Mouse (Mus musculus): ENCODE data around the gene Hopx. TPM values are rescaled to one million over a fixed set of nuclear protein-coding genes. Genes with fewer than 3 reads are reported as not detected.

Hopx gene
- total RNA-seq, 1 experiment from 2014 or later: 1.2 TPM

- no peak for ATAC-seq (replicated peaks; ENCODE audit: low read depth, poor library complexity, severe bottlenecking)
Observed at GRCm38 (mm10) chr5:77075951-77076350, 39.0 kb downstream of the Hopx start.

- ATAC-seq (replicated peaks; ENCODE audit: low read depth, poor library complexity, severe bottlenecking): no peak
Observed at GRCm38 (mm10) chr5:77074914-77075313, 40.0 kb downstream of the Hopx start.

GRCm38 (mm10) chr5:77073794-77074193, 41.1 kb downstream of the Hopx start:
- ATAC-seq (replicated peaks; ENCODE audit: low read depth, poor library complexity, severe bottlenecking): no peak

- ATAC-seq (replicated peaks; ENCODE audit: low read depth, poor library complexity, severe bottlenecking): no peak
Observed at GRCm38 (mm10) chr5:77071626-77072025, 43.3 kb downstream of the Hopx start.

GRCm38 (mm10) chr5:77070987-77071386, 43.9 kb downstream of the Hopx start:
- ATAC-seq (replicated peaks; ENCODE audit: low read depth, poor library complexity, severe bottlenecking): no peak

GRCm38 (mm10) chr5:77067321-77067720, 47.6 kb downstream of the Hopx start:
- no peak for ATAC-seq (replicated peaks; ENCODE audit: low read depth, poor library complexity, severe bottlenecking)

GRCm38 (mm10) chr5:77061372-77062038, 53.4 kb downstream of the Hopx start:
- peak; percentile 95 for ATAC-seq (replicated peaks; ENCODE audit: low read depth, poor library complexity, severe bottlenecking)

- no peak for ATAC-seq (replicated peaks; ENCODE audit: low read depth, poor library complexity, severe bottlenecking)
Observed at GRCm38 (mm10) chr5:77060363-77060762, 54.6 kb downstream of the Hopx start.

- no peak for ATAC-seq (replicated peaks; ENCODE audit: low read depth, poor library complexity, severe bottlenecking)
Observed at GRCm38 (mm10) chr5:77056881-77057440, 58.0 kb downstream of the Hopx start.

- no peak for ATAC-seq (replicated peaks; ENCODE audit: low read depth, poor library complexity, severe bottlenecking)
Observed at GRCm38 (mm10) chr5:77052616-77053015, 62.3 kb downstream of the Hopx start.

GRCm38 (mm10) chr5:77044362-77044761, 70.6 kb downstream of the Hopx start:
- ATAC-seq (replicated peaks; ENCODE audit: low read depth, poor library complexity, severe bottlenecking): peak; percentile 32; the same call in 1 of the 2 replicates

GRCm38 (mm10) chr5:77039391-77039790, 75.5 kb downstream of the Hopx start:
- ATAC-seq (replicated peaks; ENCODE audit: low read depth, poor library complexity, severe bottlenecking): no peak

- ATAC-seq (replicated peaks; ENCODE audit: low read depth, poor library complexity, severe bottlenecking): no peak
Observed at GRCm38 (mm10) chr5:77038451-77038850, 76.5 kb downstream of the Hopx start.

Other genes with a start within 250 kb of the Hopx start
- 33.4 and 46.2 TPM in 2 replicates for gene Aasdh, start 209.6 kb downstream of the Hopx start, total RNA-seq (2017)
- 443 and 504 TPM in 2 replicates for gene Paics, start 163.8 kb downstream of the Hopx start, total RNA-seq (2017)
- gene Ppat, start 163.5 kb downstream of the Hopx start, total RNA-seq (2017): 104 TPM in 2 replicates
- gene Srp72, start 140.4 kb downstream of the Hopx start, total RNA-seq (2017): 119 and 157 TPM in 2 replicates
- not detected in 2 replicates for gene Arl9, start 111.1 kb downstream of the Hopx start, total RNA-seq (2017)
- 0.23 TPM in 1 of 2 replicates, not detected in the other for gene Thegl, start 99.1 kb downstream of the Hopx start, total RNA-seq (2017)
- not detected in 2 replicates for gene Spink2, start 96.3 kb upstream of the Hopx start, total RNA-seq (2017)
- gene Rest, start 150.4 kb upstream of the Hopx start, total RNA-seq (2017): 49.7 and 61.6 TPM in 2 replicates
- 20.3 and 40.9 TPM in 2 replicates for gene Noa1, start 195.0 kb upstream of the Hopx start, total RNA-seq (2017)
- gene Polr2b, start 195.0 kb upstream of the Hopx start, total RNA-seq (2017): 160 and 171 TPM in 2 replicates